Mouse (Mus musculus): ENCODE data around the gene Cenpv.
A peak's percentile ranks its signal among the peaks of the same experiment; 100 is the strongest.

Gene Cenpv

GRCm38 (mm10) chr11:62539089-62539890 lies at the start of gene Cenpv:
TSS of gene Cenpv (minus strand) at chr11:62539261.
- DNase-seq (ENCODE audit: low read depth): peak; percentile 51

DNA sequence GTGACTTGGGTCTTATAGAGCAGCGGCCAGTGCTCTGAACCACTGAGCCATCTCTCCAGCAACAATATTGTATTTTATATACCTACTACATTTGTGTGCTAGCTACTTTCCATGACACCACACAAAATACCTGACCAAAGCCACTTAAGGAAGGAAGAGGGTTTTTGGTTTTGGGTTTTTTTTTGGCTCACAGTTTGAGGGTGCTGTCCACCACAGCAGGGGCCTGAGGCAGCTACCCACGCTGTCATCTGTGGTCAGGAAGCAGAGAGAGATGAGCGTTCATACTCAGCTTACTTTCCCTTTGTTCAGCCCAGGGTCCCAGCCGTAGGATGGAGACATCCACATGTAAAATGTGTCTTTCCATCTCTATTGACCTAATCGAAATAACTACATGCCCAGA lies 48.0 kb upstream of the Cenpv start:
- no peak for DNase-seq (ENCODE audit: low read depth)

DNA sequence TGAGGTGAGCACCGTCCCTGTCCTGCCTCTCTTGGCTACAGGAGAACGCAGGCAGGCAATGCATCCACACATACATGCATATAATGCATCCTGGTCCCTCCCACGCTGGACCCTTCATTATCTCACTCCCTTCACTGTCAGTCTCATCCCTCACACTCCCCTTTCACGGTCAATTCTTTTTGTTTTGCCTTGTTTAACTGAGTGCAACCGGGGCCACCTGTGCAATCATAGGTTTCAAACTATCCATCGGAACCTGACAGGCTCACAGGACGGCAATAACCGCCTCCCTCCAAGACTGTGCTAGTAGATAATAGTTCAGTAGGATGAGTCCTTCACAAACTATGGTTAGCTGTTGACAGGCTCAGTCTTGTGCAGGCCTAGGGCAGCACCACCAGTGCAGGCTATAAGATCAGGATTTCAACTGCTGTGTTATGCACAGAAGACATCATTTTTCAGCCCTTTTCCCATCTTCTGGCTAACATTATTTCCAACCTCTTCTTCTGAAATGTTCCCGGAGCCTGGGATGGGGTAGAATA lies 45.7 kb upstream of the Cenpv start:
- DNase-seq (ENCODE audit: low read depth): no peak

DNA sequence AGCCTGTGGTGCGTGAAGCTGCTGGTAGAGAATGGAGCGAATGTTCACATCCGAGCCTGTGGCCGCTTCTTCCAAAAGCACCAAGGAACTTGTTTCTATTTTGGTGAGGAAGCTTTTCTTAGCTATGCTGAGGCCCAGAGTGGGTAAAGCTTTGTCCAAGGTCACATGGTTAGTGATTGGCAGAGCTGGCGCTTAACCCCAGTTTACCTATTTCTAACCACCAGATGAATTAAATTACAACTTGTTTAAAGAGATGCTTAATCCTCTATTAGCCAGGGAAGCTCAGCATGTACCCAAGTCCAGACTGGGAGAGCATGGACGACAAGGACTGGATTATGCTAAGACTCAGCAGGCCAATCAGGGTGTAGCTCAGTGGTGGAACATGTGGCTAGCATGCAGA lies 44.0 kb upstream of the Cenpv start:
- no peak for DNase-seq (ENCODE audit: low read depth)

DNA sequence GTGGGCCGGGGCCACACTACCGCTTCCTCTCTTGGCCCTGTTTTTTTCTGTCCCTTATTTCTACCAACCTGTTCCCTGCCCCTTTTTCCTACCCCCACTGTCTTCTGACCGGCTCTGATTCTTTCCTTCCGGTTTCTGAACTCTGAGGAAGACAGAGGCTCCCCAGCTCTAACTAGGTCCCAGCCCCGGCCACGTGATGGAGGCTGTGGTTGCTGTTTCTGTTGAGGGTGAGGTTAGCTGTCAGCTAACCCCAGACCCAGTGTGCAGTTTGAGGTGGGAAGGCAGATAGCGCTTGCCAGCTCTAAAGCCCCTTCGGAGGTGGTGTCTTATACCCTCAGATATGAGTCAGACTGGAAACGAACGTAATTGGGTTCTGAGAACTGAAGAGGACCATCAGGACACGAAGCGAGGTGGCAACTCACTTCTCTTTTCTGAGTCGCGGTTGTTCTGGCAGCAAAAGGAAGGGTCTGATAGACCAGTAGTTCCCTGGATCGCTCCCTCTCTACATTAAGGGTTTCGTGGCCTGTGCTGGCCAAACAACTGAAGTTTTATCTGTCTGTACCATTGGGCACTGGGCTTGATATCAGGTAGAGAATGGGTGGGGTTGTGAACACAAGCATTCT lies 37.6 kb upstream of the Cenpv start:
- no peak for DNase-seq (ENCODE audit: low read depth)

DNA sequence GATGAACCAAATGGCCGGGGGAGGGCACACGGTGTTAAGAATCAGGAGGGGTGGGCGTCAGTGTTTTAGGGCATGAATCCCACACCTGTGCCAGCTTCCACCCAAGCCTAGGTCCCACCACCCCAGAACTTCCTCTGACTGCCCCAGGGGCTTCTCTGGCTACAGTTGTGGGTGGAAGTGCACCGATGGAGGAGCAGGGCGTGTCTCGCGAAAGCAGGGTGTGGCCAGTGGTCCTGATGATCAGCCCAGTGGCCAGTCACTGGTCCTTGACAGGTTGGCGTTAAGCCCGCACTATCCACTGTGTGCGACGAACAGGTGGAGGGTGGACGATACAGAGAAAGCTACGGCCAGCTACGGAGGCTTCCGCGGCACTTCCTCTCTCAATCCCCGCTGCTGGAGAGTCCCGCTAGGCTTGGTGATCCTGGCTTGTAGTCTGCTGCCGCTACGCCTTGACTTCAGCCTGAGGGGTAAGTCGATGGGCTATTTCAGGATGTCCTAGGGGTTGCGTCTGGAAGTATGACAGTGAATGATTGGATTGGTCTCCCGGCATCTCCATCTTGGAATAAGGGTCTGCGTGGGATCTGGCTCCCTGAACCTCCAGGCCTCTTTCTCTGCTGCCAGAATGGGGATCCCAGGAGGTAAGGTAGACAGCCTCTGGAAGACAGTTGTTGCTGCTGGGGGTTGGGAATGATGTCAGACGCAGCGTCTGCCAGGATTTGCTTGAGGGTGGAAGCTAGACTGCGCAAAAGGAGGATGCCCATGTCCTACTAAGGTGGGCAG lies 36.8 kb upstream of the Cenpv start:
- no peak for DNase-seq (ENCODE audit: low read depth)

- DNase-seq (ENCODE audit: low read depth): peak; percentile 73
Observed at GRCm38 (mm10) chr11:62575297-62575658, 36.2 kb upstream of the Cenpv start.

DNA sequence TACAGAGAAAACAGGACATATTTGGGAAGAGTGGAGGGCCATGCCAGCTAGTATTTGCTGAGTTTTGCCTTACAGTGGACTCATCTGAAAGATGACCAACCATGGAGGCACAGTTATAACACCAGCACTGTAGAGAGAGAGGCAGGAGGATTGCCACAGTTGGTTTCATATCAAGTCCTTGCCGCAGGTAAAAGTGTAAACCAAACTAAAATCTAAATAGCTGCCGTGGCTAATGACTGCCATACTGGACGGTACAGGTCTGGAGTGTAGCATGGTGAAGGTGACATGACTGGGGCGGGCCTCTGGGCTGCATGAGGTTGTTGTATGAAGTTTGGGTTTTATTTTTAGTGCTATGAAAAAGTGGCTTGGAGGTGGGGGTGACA lies 35.6 kb upstream of the Cenpv start:
- DNase-seq (ENCODE audit: low read depth): no peak

DNA sequence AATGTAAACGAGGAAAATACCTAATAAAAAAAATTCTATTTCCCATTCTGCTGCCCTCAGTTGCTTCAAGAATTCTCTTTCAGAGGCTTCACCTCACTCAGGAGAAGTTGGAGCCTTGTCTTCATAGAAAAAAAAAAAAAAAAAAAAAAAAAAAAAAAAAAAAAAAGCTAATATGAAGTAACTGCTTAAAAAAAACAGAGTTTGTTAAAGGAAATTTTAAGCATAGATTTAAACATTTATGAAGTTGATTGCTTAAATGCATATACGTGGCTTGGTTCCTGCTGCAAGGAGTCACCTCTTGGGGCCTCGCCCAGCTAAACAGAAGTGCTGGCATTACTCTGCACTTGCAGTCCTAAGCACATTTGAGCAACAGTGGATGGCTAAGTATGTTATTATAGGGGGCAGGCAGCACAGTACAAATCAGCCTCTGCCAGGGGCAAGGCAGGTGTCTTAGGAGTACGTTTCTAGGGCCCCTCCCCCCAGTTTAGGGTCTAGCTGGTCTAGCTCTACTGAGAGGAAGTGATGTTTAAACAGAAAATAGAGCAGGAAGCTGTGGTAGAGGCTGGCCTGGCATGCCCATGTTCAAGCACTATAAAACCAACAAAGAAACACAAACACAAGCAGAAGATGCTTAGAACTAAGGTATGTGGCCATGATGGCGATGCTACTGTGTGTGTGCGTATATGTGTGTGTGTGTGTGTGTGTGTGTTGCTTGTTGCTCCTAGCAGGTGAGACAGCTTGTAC lies 35.1 kb upstream of the Cenpv start, which contains the start of gene Trpv2:
Trpv2 (plus strand) TSS at position 528 of the 744 bp plus-strand sequence.
- DNase-seq (ENCODE audit: low read depth): no peak

DNA sequence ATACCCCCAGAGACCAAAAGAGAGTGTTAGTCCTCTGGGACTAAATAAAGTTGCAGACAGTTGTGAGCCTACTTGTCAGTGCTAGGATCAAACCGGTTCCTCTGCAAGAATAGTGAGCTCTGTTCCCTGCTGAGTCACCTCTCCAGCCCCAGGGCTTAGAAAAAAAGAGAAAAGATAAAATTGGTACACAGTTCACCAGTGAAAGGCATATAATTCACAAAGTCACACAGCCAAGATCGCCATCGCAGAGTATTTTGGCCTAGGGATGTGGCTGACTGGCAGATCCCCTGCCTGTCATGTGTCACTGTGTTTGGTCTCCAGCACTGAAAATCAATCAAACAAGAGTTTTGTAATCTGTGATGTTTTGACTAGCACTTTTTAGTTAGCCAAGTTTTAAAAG lies 29.2 kb upstream of the Cenpv start:
- no peak for DNase-seq (ENCODE audit: low read depth)

DNA sequence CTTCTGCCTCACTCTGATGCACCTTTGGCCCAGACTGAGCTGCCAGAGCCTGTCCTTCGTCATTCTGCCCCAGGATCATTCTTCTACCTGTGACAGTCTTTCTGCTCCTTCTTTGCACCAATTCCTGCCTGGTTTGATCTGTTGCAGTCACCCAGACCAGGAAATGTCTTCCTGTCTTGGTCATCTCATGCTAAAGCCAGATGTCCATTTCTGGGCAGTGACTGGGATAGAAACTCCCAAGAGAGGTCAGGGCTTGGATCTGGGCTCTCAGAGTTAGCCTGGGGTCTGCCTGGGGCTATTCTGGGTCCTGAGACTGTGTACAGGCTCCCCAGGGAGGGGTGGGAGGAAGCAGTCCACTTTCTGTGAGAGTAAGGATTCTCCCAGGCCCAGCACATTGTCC lies 27.1 kb upstream of the Cenpv start:
- DNase-seq (ENCODE audit: low read depth): no peak

- no peak for DNase-seq (ENCODE audit: low read depth)
Observed at GRCm38 (mm10) chr11:62565747-62566146, 26.7 kb upstream of the Cenpv start.

DNA sequence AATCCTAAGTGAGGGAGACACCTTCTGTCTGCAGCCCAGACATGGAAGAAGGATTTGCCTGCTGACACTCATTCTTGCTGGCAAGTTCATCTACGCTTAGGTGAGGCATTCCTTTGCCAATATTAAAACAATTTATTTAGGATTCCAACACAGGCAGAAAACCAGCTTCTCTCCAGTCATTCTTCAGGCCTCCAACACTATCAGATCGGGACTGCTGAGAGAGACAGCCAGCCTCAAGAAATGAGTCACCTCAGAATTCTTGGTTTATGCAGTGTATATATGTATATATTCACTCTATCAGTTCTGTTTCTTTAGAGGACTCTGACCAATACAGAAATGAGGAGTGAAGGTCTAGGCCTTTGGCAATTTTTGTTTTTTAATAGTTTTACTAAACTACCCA lies 24.5 kb upstream of the Cenpv start:
- DNase-seq (ENCODE audit: low read depth): no peak

DNA sequence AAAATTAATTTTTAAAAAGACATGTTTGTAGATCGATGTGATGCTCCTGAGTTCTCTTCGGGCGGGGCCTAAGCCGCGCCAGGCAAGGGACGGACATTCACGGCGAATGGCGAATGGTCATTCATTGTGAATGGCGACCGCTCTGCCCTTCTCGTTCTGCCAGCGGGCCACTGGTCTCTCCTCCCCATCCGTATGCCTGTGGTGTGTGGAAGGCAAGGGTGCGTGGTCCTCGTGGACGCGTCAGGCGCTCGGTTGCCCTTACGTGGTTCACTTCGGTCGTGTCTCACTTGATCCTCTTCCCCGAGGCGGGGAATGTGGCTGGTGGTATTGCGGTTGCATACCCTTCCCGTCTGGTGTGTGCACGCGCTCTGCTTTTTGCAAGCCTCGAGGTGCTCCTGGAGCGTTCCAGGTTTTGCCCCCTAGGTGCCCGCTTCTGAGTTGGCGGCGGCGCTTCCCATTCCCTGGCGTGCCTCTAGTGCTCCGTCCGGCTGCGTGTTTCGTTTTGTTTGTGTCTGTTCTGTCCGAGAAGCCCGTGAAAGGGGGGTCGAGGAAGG lies 21.5 kb upstream of the Cenpv start:
- no peak for DNase-seq (ENCODE audit: low read depth)

GRCm38 (mm10) chr11:62558961-62559646 lies 20.0 kb upstream of the Cenpv start:
- DNase-seq (ENCODE audit: low read depth): no peak

GRCm38 (mm10) chr11:62558152-62558551 lies 19.1 kb upstream of the Cenpv start:
- no peak for DNase-seq (ENCODE audit: low read depth)

GRCm38 (mm10) chr11:62557205-62557604 lies 18.1 kb upstream of the Cenpv start:
- DNase-seq (ENCODE audit: low read depth): no peak

- no peak for DNase-seq (ENCODE audit: low read depth)
Observed at GRCm38 (mm10) chr11:62555896-62556412, 16.9 kb upstream of the Cenpv start.

- DNase-seq (ENCODE audit: low read depth): no peak
Observed at GRCm38 (mm10) chr11:62554934-62555517, 16.0 kb upstream of the Cenpv start.

DNA sequence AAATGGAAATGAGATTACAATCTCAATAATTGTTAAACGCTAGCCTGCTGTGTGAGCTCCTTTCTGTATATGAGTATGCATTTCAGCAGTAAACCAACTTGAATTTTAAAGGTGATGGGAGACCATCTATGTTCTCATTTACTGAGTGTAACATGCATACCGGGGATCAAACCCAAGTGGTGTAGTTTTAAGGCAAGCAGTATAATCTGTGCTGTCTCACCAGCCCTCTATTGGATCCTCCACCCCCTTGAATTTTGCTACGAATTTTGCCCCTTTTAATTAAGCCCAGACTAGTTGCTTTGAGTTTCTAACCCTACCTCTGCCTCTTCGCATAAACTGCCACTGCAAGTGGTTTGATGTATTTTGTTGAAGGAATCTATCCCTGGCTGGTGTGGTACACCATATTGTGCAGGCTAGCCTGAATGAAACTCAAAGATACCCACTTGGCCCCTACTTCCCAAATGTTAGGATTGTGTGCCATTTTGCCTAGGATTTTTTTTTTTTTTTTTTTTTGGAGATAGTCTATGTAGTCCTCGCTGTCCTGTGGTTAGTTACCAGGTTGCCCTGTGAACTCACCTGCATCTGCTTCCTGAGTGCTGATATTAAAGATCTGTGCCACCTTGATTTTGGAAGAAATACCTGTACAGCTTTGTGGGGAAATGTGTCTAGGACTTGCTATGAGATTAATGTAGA lies 15.2 kb upstream of the Cenpv start:
- DNase-seq (ENCODE audit: low read depth): no peak

All from c-Kit-positive CD71-positive TER-119-negative erythroid progenitor cells, embryonic 14.5 days (primary cell).